Mouse (Mus musculus) thymus, adult 2 months (tissue): Measurements from ENCODE around the gene Tmem201. TPM values are rescaled to one million over a fixed set of nuclear protein-coding genes. Genes with fewer than 3 reads are reported as not detected.
"Not testable (repeated sequence)": the region's sequence is repeated elsewhere in the genome, so short reads cannot be mapped to it uniquely, and the experiment has no call there.

Experiments
- DNase-seq: peaks from one replicate; pipeline ENCODE4 v3.0.0; 2021
- H3K27ac ChIP-seq: fragments of 200-500 bp; 2 replicates; pipeline ENCODE4 v1.5.1; 2012; ENCODE audit warnings: low read length, control low read depth; ENCODE audit not compliant: control insufficient read depth, insufficient read depth
- H3K27me3 ChIP-seq: fragments of 200-500 bp; 2 replicates; pipeline ENCODE4 v1.6.1; 2012; ENCODE audit warnings: mild to moderate bottlenecking, low read length, moderate library complexity, mixed read lengths; ENCODE audit not compliant: control insufficient read depth, insufficient read depth
- H3K36me3 ChIP-seq: fragments of 200-500 bp; 2 replicates; pipeline ENCODE4 v1.6.1; 2012; ENCODE audit warnings: mild to moderate bottlenecking, low read length, moderate library complexity; ENCODE audit not compliant: control insufficient read depth, insufficient read depth
- H3K4me1 ChIP-seq: fragments of 200-500 bp; replicated peaks from 2 replicates; pipeline ENCODE4 v1.6.1; 2012; ENCODE audit warnings: low read length; ENCODE audit not compliant: control insufficient read depth, insufficient read depth
- H3K4me3 ChIP-seq: fragments of 200-500 bp; 2 replicates; pipeline ENCODE4 v1.5.1; 2012; ENCODE audit warnings: mild to moderate bottlenecking, low read length, control low read depth, moderate library complexity; ENCODE audit not compliant: control insufficient read depth, insufficient read depth
- CTCF ChIP-seq: fragments of 200-500 bp; IDR thresholded peaks from 2 replicates; pipeline ENCODE4 v1.5.1; 2012; ENCODE audit warnings: mild to moderate bottlenecking, control low read depth, low read length, moderate library complexity, borderline replicate concordance; ENCODE audit not compliant: control insufficient read depth, poor library complexity, insufficient read depth; ENCODE audit errors: extremely low read depth
- POLR2A ChIP-seq: fragments of 200-500 bp; IDR thresholded peaks from 2 replicates; pipeline ENCODE4 v1.6.1; 2012; ENCODE audit warnings: mild to moderate bottlenecking, low read length, control low read depth, moderate library complexity; ENCODE audit not compliant: control insufficient read depth, poor library complexity, insufficient read depth; ENCODE audit errors: extremely low read depth
- WGBS: fragments of 180-500 bp; shearing (Covaris S2); methylation state at CpG from one replicate; pipeline ENCODE4 v1.1.7; 2018; 5-methylcytosine and 5-hydroxymethylcytosine counted together
- polyA plus RNA-seq: library from polyadenylated mRNA; depleted of rRNA; stranded (reverse); fragments of >200 nt; gene quantifications from 2 replicates; pipeline ENCODE4 v1.2.3, GENCODE M21; 2012

The Tmem201 gene
- polyA plus RNA-seq, 1 experiment, result 71.7 TPM

GRCm38 (mm10) chr4:149750671-149751070, 12.8 kb upstream of the Tmem201 start:
- Histone ChIP-seq H3K4me3 (no peak overlapping the region), H3K4me1 (no peaks in the 10 kb centered on the region), H3K36me3 (no peaks in the 10 kb centered on the region), H3K27me3 (no peaks in the 10 kb centered on the region), H3K27ac (no peak overlapping the region)
- DNase-seq, result no peak
- no peak for TF ChIP-seq POLR2A
- TF ChIP-seq CTCF, result no peak
- 78% methylated on average over 5 of the region's 5 CpGs for WGBS

GRCm38 (mm10) chr4:149749663-149750015, 11.8 kb upstream of the Tmem201 start:
- not testable (repeated sequence) for H3K4me3 ChIP-seq, H3K27ac ChIP-seq, H3K4me1 ChIP-seq, H3K36me3 ChIP-seq, DNase-seq, H3K27me3 ChIP-seq
- WGBS, result 97% methylated on average over 3 of the region's 3 CpGs

- no peak for TF ChIP-seq CTCF
- 98% methylated on average over 18 of the region's 18 CpGs for WGBS
- Histone ChIP-seq H3K27ac (no peak overlapping the region), H3K36me3 (no peaks in the 10 kb centered on the region), H3K4me1 (no peaks in the 10 kb centered on the region), H3K27me3 (no peaks in the 10 kb centered on the region), H3K4me3 (no peak overlapping the region)
- DNase-seq, result no peak
Observed at GRCm38 (mm10) chr4:149749003-149749662, 11.3 kb upstream of the Tmem201 start.

GRCm38 (mm10) chr4:149744119-149744518, 6.3 kb upstream of the Tmem201 start:
- TF ChIP-seq POLR2A, result no peak
- no peak for TF ChIP-seq CTCF
- Histone ChIP-seq H3K4me1 (peaks cover 8% of the 10 kb centered on the region; the same call in 1 of the 2 replicates), H3K4me3 (no peak overlapping the region), H3K27me3 (no peaks in the 10 kb centered on the region), H3K27ac (no peak overlapping the region), H3K36me3 (no peaks in the 10 kb centered on the region)
- 91% methylated on average over 7 of the region's 7 CpGs for WGBS
- no peak for DNase-seq

GRCm38 (mm10) chr4:149742011-149742530, 4.2 kb upstream of the Tmem201 start:
- no peak overlapping the region for H3K4me3 ChIP-seq
- no peaks in the 10 kb centered on the region for H3K27me3 ChIP-seq
- TF ChIP-seq POLR2A, result no peak
- TF ChIP-seq CTCF, result no peak
- H3K36me3 ChIP-seq, result no peaks in the 10 kb centered on the region
- peaks cover 13% of the 10 kb centered on the region for H3K4me1 ChIP-seq
- H3K27ac ChIP-seq, result no peak overlapping the region
- 80% methylated on average over 14 of the region's 14 CpGs for WGBS
- no peak for DNase-seq

- peaks cover 20% of the 10 kb centered on the region for H3K4me1 ChIP-seq
- DNase-seq, result no peak
- H3K27ac ChIP-seq, result no peak overlapping the region
- H3K27me3 ChIP-seq, result no peaks in the 10 kb centered on the region
- H3K36me3 ChIP-seq, result no peaks in the 10 kb centered on the region
- 97% methylated on average over 7 of the region's 7 CpGs for WGBS
- no peak overlapping the region for H3K4me3 ChIP-seq
- TF ChIP-seq CTCF (no peak), POLR2A (no peak)
Observed at GRCm38 (mm10) chr4:149740301-149740700, 2.5 kb upstream of the Tmem201 start.

- no peak for DNase-seq
- Histone ChIP-seq H3K27ac (no peak overlapping the region), H3K4me1 (peaks cover 20% of the 10 kb centered on the region), H3K27me3 (no peaks in the 10 kb centered on the region), H3K36me3 (no peaks in the 10 kb centered on the region), H3K4me3 (no peak overlapping the region)
- 86% methylated on average over 5 of the region's 5 CpGs for WGBS
- TF ChIP-seq CTCF, result no peak
- TF ChIP-seq POLR2A, result no peak
Observed at GRCm38 (mm10) chr4:149739478-149739877, 1.6 kb upstream of the Tmem201 start.
